Mouse (Mus musculus): ENCODE data around the gene Adgrg6.

GRCm38 (mm10) chr10:14454481-14454880, 91.0 kb downstream of the Adgrg6 start:
- TF ChIP-seq CTCF (IDR thresholded peaks at IDR 0.05; ENCODE audit: low read depth), result no peak
- no peak for TF ChIP-seq EP300 (IDR thresholded peaks at IDR 0.05; ENCODE audit: low read depth)

Measured in liver, embryonic 14.5 days (tissue).